Mouse (Mus musculus) hindbrain, embryonic 16.5 days (tissue): ENCODE measurements around the gene Cpa2. TPM values are rescaled to one million over a fixed set of nuclear protein-coding genes. Genes with fewer than 3 reads are reported as not detected.

Source experiments
- ATAC-seq: fragments of 200-750 bp; cut with Nextera tagmentation; 2 replicates; pipeline ENCODE4 v1.8.0; 2017; ENCODE audit warnings: moderate TSS enrichment, moderate library complexity
- H3K27ac ChIP-seq: fragments of 300-500 bp; sonication (generic); 2 replicates; pipeline ENCODE4 v1.5.1; 2014; ENCODE audit warnings: low read depth, mild to moderate bottlenecking, control low read depth, low read length, moderate library complexity
- H3K27me3 ChIP-seq: fragments of 300-500 bp; sonication (generic); replicated peaks from 2 replicates; pipeline ENCODE4 v1.6.1; 2014; ENCODE audit warnings: low read length; ENCODE audit not compliant: control insufficient read depth, insufficient read depth
- H3K36me3 ChIP-seq: fragments of 300-500 bp; sonication (generic); 2 replicates; pipeline ENCODE4 v1.6.1; 2014; ENCODE audit warnings: mild to moderate bottlenecking, low read length, moderate library complexity, mixed read lengths; ENCODE audit not compliant: control insufficient read depth, insufficient read depth
- H3K4me1 ChIP-seq: fragments of 300-500 bp; sonication (generic); 2 replicates; pipeline ENCODE4 v1.6.1; 2014; ENCODE audit warnings: low read depth, low read length; ENCODE audit not compliant: control insufficient read depth, insufficient read depth
- H3K4me2 ChIP-seq: fragments of 300-500 bp; sonication (generic); 2 replicates; pipeline ENCODE4 v1.6.1; 2014; ENCODE audit warnings: mild to moderate bottlenecking, low read length, control low read depth, moderate library complexity
- H3K4me3 ChIP-seq: fragments of 300-500 bp; sonication (generic); 2 replicates; pipeline ENCODE4 v1.5.1; 2014; ENCODE audit warnings: mild to moderate bottlenecking, low read length, control low read depth, moderate library complexity
- H3K9ac ChIP-seq: fragments of 300-500 bp; sonication (generic); 2 replicates; pipeline ENCODE4 v1.6.1; 2014; ENCODE audit warnings: low read depth, mild to moderate bottlenecking, control low read depth, low read length, moderate library complexity
- H3K9me3 ChIP-seq: fragments of 300-500 bp; sonication (generic); 2 replicates; pipeline ENCODE4 v1.6.1; 2014; ENCODE audit warnings: mild to moderate bottlenecking, low read length, moderate library complexity; ENCODE audit not compliant: control insufficient read depth
- WGBS: fragments of 180-500 bp; shearing (Covaris S2); extraction: QIAGEN DNeasy Blood & Tissue Kit; methylation state at CpG from one replicate; pipeline ENCODE4 v1.1.7; 2014; 5-methylcytosine and 5-hydroxymethylcytosine counted together
- polyA plus RNA-seq: library from polyadenylated mRNA; unstranded; fragments of >200 nt; fragmentation: Nextera tagmentation; extraction: Ambion mirVana; gene quantifications from 2 replicates; pipeline ENCODE4 v1.2.1, GENCODE M21; 2015

Cpa2 gene
- polyA plus RNA-seq, 1 experiment from 2014 or later = 9.7 TPM

DNA sequence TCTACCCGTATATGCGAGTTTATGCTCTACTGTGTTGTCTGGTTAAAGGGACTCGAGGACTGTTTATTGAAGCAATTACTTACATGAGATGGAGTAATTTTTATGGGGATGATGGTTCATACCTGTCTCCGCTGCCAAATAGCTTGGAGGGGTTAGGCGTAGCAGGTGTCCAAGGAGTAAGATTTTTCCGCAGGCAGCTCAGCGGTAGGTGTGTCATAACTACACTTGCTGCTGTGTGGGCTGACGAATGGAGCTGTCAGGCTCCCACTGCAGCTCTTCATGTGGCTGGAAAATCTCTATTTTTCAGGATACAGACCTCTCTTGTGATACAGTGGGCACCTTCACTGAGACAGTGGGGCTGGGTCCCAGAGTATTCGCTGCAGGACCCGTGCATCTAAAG lies 27.9 kb downstream of the Cpa2 start:
- Histone ChIP-seq H3K4me1 (peaks cover 9% of the 10 kb centered on the region), H3K9ac (no peak overlapping the region), H3K4me3 (no peak overlapping the region), H3K36me3 (no peaks in the 10 kb centered on the region), H3K9me3 (no peaks in the 10 kb centered on the region), H3K4me2 (no peak overlapping the region), H3K27ac (no peak overlapping the region), H3K27me3 (no peaks in the 10 kb centered on the region)
- WGBS = 83% methylated on average over 10 of the region's 10 CpGs
- ATAC-seq = peak; percentile 41; the same call in 1 of the 2 replicates

DNA sequence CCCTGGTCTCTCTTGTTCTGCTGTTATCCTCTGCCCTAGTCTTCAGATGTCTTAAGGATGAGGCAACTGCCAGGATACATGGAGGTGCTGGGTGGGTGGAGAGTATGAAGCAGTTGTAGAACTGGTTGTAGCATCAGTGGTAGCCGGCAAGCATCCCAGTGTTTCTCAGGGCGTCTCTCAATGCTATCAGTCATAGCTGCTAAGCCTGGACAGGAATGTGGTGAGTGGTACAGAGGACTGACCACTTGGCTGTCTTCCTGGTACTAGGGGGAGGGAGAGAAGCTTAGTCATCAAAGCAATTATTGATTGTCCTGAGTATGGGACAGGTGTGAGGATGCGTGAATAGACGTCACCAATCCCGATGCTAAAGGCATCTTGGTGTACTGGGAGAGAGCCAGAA lies 28.6 kb downstream of the Cpa2 start:
- Histone ChIP-seq H3K4me1 (peaks cover 9% of the 10 kb centered on the region), H3K4me3 (no peak overlapping the region), H3K4me2 (no peak overlapping the region), H3K27ac (no peak overlapping the region), H3K9me3 (no peaks in the 10 kb centered on the region), H3K27me3 (no peaks in the 10 kb centered on the region), H3K36me3 (no peaks in the 10 kb centered on the region), H3K9ac (no peak overlapping the region)
- 93% methylated on average over 5 of the region's 5 CpGs for WGBS
- ATAC-seq = no peak

GRCm38 (mm10) chr6:30572456-30573311 lies 31.3 kb downstream of the Cpa2 start:
- H3K9ac ChIP-seq = no peak overlapping the region
- peaks cover 9% of the 10 kb centered on the region for H3K4me1 ChIP-seq
- H3K4me3 ChIP-seq = no peak overlapping the region
- 31% methylated on average over 20 of the region's 20 CpGs for WGBS
- peak overlapping the region; percentile 5; the same call in 1 of the 2 replicates for H3K4me2 ChIP-seq
- H3K36me3 ChIP-seq = no peaks in the 10 kb centered on the region
- peak overlapping the region; percentile 26 for H3K27ac ChIP-seq
- no peaks in the 10 kb centered on the region for H3K9me3 ChIP-seq
- ATAC-seq = peak; percentile 94
- no peaks in the 10 kb centered on the region for H3K27me3 ChIP-seq

DNA sequence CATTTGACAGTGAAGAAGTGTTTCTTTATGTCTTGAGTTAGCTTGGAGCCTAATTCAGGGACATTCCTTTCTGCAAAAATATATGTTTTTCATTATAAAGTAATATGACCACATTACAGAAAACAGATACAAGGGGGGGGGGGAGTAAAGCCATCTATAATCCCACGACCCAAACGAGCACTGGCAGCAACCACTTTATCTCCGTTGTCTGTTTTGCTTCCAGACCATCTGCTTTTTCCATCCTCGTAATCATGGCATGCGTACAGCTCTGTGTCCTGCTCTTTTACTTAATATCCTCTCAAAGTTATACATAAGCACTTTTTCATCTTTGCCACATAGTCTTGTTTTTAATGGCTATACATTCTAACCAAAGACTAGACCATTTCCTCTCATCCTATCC lies 32.0 kb downstream of the Cpa2 start:
- Histone ChIP-seq H3K9me3 (no peaks in the 10 kb centered on the region), H3K9ac (no peak overlapping the region), H3K4me1 (peaks cover 9% of the 10 kb centered on the region), H3K36me3 (no peaks in the 10 kb centered on the region), H3K4me2 (no peak overlapping the region), H3K27me3 (no peaks in the 10 kb centered on the region), H3K27ac (peak overlapping the region; percentile 26; the same call in 1 of the 2 replicates), H3K4me3 (no peak overlapping the region)
- no peak for ATAC-seq
- 49% methylated on average over 5 of the region's 5 CpGs for WGBS

GRCm38 (mm10) chr6:30574945-30575344 lies 33.6 kb downstream of the Cpa2 start:
- Histone ChIP-seq H3K9me3 (no peaks in the 10 kb centered on the region), H3K27ac (no peak overlapping the region), H3K36me3 (no peaks in the 10 kb centered on the region), H3K4me3 (no peak overlapping the region), H3K4me2 (no peak overlapping the region), H3K27me3 (no peaks in the 10 kb centered on the region), H3K4me1 (peaks cover 9% of the 10 kb centered on the region), H3K9ac (no peak overlapping the region)
- 83% methylated on average over 1 of the region's 1 CpGs for WGBS
- no peak for ATAC-seq

- Histone ChIP-seq H3K9ac (no peak overlapping the region), H3K36me3 (no peaks in the 10 kb centered on the region), H3K27me3 (no peaks in the 10 kb centered on the region), H3K4me3 (no peak overlapping the region), H3K9me3 (no peaks in the 10 kb centered on the region), H3K4me1 (peaks cover 17% of the 10 kb centered on the region), H3K27ac (no peak overlapping the region), H3K4me2 (no peak overlapping the region)
- WGBS = 78% methylated on average over 17 of the region's 17 CpGs
- ATAC-seq = no peak
Observed at GRCm38 (mm10) chr6:30576477-30577203, 35.3 kb downstream of the Cpa2 start.

GRCm38 (mm10) chr6:30579961-30580840 lies 38.8 kb downstream of the Cpa2 start:
- 32% methylated on average over 17 of the region's 17 CpGs for WGBS
- ATAC-seq = peak; percentile 70
- no peaks in the 10 kb centered on the region for H3K36me3 ChIP-seq
- H3K27ac ChIP-seq = peak overlapping the region; percentile 59
- H3K4me3 ChIP-seq = no peak overlapping the region
- H3K9ac ChIP-seq = no peak overlapping the region
- peak overlapping the region; percentile 11 for H3K4me2 ChIP-seq
- no peaks in the 10 kb centered on the region for H3K27me3 ChIP-seq
- H3K4me1 ChIP-seq = peaks cover 8% of the 10 kb centered on the region
- H3K9me3 ChIP-seq = no peaks in the 10 kb centered on the region

- H3K36me3 ChIP-seq = no peaks in the 10 kb centered on the region
- peaks cover 8% of the 10 kb centered on the region for H3K4me1 ChIP-seq
- no peak overlapping the region for H3K9ac ChIP-seq
- peak; percentile 34 for ATAC-seq
- H3K4me3 ChIP-seq = no peak overlapping the region
- H3K9me3 ChIP-seq = no peaks in the 10 kb centered on the region
- H3K4me2 ChIP-seq = peak overlapping the region; percentile 11
- 32% methylated on average over 8 of the region's 8 CpGs for WGBS
- H3K27ac ChIP-seq = peak overlapping the region; percentile 59; the same call in 1 of the 2 replicates
- H3K27me3 ChIP-seq = no peaks in the 10 kb centered on the region
Observed at GRCm38 (mm10) chr6:30580841-30581176, 39.4 kb downstream of the Cpa2 start.
